Mouse (Mus musculus) cerebellum, adult 9-10 months (tissue): ENCODE measurements at regions not wholly inside any gene's neighbourhood (a gene's known extent, or its start where the extent isn't known, plus 50 kb on each side); places are given as distances from the start of the nearest gene placed in this dataset.

Experiments
- DNase-seq: peaks from one replicate; pipeline ENCODE4 v3.0.0; 2022

- peak; percentile 37 for DNase-seq
Measured at GRCm38 (mm10) chr5:78993258-78993657, 1585.4 kb upstream of the Igfbp7 start.

GRCm38 (mm10) chr5:78989714-78990113, 1581.9 kb upstream of the Igfbp7 start:
- DNase-seq: no peak

GRCm38 (mm10) chr5:78976480-78977041, 1568.7 kb upstream of the Igfbp7 start:
- no peak for DNase-seq

GRCm38 (mm10) chr5:78945702-78946101, 1537.9 kb upstream of the Igfbp7 start:
- DNase-seq: no peak

GRCm38 (mm10) chr5:78921860-78922610, 1514.2 kb upstream of the Igfbp7 start:
- no peak for DNase-seq

- DNase-seq: no peak
Measured at GRCm38 (mm10) chr5:78900128-78900527, 1492.3 kb upstream of the Igfbp7 start.

GRCm38 (mm10) chr5:78878775-78879174, 1470.9 kb upstream of the Igfbp7 start:
- peak; percentile 22 for DNase-seq

GRCm38 (mm10) chr5:78845126-78845525, 1437.3 kb upstream of the Igfbp7 start:
- DNase-seq: no peak

GRCm38 (mm10) chr5:78797391-78797790, 1389.5 kb upstream of the Igfbp7 start:
- no peak for DNase-seq
